Mouse (Mus musculus): ENCODE measurements around the gene Aars2.

The Aars2 gene

DNA sequence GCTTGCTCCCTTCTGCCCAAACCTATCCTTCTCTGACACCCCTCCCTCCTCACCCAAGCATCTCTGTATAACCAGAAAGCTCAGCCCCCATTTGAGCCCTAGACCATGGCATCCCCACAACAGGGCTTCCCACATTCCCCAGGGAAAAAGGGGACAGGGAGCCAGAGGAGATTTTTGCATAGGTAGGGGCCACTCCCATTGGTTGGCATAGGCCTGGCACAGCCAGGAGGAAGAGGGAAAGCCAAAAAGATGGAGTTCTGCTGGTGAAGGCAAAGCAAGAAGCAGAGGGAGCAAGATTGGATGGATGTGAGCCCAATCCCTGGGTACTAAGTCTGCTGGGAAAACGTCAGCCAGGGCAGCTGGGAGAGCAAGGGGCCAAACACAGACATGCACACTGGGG lies 36.5 kb downstream of the Aars2 start:
- DNase-seq (ENCODE audit: low spot score): no peak

DNA sequence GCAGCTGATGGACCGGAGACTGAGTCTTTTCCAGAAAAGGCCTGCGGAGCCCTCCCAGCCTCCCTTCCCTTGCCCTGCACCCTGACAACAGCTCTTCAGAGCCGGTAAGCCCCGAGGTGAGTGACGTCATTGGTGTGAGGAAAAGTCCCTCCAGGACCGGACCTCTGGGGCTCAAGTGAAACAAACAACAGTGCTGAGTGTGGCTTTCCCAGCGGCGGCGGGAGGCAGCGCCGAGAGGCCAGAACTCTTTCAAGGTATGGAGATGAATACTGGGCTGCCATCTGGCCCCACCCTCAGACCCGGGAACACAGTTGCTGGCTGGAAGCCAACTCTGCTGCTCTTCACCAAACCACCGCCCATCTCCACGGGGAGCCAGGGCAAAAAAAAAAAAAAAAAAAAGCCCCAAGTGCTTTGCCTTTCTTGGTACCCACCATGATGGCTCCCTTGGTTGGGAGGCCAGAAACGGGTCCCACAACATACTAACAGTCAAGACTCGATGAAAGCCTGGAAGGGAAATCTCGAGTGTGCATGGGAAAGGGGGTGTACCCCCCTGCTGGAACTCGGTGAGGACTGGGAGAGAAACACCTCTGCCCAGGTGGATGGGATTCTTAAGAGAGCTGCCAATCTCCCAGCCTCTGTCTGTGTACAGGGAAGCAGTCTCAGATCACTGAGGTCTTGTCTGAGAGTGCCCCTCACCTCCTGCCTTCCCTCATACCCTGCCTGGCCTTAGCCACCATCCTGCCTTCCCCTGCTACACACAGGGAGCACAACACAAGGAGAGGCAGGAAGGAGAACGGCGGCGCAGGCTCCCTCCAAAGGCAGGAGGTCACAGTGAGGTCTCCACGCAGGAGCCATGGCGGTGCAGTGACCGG lies 37.6 kb downstream of the Aars2 start:
- DNase-seq (ENCODE audit: low spot score): no peak

DNA sequence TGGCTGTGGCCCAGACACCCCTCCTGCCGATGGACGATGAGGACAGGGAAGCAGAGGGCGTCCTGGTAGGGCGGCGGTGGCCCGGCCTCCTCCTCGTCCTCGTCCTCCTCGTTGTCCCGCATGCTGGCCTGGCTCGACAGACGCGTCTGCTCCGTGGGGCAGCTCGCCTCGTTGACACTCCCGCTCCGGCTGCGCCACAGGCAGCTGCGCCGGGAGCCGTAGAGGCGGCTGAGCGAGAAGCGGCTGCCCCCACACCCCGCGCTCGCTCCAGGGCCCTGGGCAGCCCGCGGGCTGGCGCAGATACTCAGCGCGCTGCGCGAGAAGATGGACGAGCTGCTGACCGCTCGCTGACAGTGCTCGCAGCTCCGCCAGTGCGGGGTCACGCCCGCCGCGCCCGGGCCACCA lies 38.2 kb downstream of the Aars2 start:
- DNase-seq (ENCODE audit: low spot score): no peak

DNA sequence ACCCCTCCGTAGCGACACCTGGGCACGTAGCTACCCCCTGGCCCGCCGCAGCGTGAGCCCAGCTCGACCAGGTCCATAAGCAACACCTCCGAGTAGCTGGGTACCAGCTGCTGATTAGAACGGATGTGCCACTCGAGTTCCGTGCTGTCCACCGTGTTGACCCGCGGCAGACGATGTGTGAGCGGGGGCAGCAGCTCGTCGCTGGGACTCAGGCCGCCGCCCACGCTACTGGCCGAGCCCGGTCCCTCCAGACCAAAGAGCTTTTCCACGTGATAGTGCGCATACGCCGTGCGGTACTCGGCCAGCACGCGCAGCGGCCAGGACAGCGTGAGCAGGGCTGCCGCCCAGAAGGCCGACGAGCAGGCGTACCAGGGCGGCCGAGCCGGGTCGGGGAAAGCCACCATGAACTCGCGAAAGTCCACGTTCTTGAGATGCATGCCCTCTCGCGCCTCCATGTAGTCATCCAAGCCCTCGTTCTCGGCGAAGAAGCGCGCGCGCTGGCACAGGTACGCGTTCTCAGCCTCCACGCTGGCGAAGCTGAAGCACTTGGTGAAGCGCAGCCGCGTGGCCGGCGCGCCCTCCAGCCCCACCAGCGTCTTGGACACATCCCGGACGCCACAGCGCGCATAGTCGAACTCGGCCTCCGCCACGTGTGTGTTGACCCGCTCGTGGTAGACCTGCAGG lies 38.8 kb downstream of the Aars2 start:
- DNase-seq (ENCODE audit: low spot score): no peak

DNA sequence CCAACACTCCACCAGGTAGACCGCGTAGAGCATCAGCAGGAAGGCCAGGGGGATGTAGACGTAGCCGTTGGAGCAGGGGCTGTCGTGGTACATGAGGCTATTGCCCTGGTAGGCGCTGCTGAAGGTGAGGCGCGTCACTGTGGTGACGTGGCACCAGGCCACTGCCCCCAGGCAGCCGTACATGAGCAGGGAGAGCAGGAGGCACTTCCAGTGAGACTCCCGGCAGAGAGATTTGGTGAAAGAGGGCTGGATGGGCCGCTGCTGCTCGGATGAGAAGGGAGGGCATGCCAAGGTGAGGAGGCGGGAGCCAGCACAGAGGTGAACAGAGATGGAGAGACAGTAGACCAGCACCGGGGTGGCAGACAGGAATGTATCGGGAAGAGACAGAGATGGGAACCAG lies 40.3 kb downstream of the Aars2 start:
- no peak for DNase-seq (ENCODE audit: low spot score)

DNA sequence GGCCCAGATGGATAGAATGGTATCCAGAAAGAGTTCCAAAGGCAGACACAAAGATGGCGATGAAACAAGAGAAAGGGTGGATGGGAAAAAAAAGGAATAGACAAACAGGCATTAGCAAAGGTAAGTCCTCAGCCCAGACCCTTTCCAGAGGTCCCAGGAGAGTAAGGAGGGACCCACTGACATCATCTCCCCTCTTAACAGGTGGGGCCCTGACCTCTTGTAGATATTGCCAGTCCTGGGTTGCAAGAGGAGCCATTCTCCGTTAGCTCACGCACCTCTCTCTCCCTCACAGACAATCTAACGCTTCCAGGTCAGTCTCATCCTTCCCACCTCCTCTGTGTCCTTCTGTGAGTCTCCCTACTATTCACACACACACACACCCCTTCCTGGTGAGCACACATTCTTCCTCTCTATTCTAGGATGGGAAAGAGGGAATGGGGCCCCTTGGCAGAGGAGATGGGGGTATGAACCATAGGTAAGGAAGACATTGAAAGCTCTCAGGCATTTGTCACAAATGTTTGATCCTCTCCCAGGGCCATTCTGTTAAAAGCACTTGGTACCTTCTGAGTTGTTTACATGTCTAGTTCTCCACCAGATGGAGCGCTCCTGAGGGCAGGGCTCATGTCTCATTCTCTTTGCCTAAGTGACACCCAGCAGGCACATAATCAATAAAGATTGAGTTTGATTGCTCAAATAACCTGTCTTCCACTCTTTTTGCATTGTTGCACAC lies 41.0 kb downstream of the Aars2 start:
- DNase-seq (ENCODE audit: low spot score): no peak

DNA sequence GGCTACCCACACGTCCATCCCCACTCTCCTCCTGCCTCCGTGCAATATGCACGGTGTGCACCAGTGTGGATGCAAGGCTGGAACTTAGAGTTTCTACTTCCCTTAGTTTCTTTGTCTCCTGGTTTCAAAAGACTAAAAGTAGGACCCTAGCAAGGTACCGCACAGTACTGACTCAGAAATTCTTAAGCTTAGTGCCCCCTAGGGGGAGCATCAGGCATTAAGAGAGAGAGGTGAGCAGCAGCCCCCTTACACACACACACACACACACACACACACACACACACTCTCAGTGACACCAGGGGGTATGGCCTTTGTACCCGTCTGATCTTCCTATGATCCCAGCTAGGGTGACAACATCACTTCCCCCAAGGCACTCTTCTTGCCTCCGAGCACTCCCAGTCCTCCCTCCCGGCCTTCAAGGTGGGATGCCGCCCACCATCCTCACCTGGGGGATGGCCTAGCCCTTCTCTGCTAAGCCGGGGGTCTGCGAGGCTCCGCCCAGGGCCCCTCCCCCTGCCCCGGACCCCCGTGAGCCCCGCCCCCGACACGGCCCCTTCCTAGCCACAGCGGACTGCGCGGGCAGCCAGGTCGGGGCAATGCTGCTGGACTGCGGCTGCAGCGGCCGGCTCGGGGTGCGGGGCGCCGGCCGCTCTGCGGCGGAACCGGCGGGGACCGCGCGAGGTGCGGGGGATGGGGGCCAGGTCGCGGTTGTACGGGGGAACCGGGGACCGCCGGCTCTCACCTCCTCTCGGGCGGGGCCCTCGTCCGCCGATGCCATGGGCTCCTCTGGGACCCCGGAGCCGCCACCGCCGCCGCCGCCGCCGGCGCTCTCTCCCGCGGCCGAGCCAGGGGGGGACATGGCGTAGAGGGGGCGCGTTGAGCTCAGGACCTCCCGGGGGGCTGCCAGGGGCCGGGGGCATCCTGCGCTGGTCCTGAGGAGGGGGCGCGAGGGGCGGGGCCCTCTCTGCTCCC lies 42.2 kb downstream of the Aars2 start:
- no peak for DNase-seq (ENCODE audit: low spot score)

DNA sequence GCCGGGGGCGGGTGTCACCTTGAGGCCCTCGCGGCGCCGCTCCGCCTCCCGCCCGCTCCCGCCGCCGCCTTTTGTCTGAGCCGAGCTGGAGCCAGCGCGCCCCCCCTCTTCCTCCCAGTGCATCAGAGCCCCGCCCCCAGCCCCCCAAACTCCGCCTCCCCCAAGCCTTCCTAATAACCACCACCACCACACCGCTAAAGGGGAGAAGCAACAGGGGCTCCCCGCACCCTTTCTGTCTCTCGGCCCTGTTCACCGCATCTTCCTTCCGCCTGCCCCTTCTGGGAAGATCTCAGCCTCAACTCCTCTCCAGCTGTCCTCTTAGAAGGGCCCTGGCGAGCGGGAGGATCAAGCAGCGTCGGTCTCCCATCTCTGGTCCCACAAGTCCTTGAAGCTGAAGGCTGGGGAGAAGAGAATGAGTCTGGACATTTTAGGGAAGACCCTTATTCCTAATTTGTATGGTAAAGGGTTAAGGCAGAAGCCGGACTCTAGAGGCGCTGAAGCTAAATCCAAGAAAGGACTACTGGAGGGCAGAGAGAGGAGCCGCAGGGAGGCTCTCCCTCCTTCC lies 43.1 kb downstream of the Aars2 start, which contains the start of gene Tmem151b:
TSS of gene Tmem151b (minus strand) at position 61 of the 565 bp plus-strand sequence.
- DNase-seq (ENCODE audit: low spot score): no peak

DNA sequence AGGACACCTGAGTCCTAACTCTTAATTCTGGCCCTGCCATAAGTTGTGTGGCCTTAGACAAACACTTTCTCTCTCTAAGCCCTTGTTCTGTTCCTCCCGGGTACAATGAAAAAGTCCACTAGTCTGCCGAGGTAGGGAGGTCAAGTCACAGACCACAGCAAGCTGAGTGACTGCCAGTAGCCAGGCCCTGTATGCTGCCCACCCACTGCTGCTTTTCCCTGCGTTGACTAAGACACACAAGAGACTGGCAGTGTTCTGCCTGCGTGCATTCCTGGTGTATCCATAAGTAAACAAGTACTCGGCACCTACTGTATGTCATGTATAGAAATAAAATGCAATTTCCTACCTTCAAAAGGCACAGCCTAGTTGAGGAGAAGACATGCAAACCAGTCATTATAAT lies 43.6 kb downstream of the Aars2 start:
- DNase-seq (ENCODE audit: low spot score): no peak

DNA sequence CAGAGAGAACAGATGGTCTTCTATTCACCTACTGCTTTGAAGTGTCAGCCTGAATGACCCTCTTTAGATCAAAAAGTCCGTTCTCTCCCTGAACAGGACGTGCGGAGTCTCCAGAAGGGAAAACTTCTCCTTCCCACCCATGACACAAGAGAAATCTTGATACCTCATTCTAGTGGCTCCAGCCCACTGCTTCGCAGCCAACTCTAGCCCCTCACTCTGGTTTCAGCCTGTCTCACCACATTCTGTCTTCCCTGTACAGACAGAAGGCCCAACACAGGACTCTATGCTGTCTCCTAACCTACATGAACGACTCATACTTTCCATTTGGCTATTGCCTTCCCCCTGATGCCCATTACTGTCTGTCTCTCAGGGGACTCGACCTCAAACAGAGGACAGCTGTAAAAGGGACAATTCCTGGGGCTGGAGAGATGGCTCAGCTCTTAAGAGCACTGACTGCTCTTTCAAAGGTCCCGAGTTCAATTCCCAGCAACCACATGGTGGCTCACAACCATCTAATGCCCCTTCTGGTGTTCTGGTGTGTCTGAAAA lies 44.7 kb downstream of the Aars2 start:
- no peak for DNase-seq (ENCODE audit: low spot score)

DNA sequence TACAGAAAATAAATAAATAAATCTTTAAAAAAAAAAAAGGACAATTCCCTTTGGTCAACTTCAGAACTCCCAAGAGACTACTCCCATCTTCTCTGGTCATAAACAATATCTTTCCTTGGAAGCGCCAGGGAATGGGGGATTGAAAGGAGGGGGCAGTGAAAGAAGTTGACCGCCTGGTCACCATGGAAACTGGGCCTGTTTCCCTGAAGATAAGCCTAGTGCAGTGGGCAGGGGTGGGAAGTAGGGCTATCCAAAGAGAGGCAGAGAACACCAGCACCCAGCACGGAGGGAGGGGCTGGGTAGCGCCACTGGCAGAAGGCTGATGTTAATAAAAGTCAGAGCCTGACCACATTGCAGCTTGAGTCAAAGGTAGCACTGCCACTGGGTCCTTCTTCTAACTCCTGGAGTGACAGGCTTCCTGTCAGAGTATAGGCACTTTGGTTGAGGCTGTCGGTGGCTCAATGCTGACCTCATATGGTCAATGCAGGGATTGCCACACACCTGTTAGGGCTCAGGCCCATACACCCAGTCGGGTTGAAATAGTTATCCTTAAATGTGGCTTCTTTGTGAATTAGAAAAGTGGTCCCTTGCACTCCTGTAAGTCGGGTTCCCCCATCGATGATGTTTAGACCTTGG lies 45.3 kb downstream of the Aars2 start:
- DNase-seq (ENCODE audit: low spot score): peak; percentile 50

DNA sequence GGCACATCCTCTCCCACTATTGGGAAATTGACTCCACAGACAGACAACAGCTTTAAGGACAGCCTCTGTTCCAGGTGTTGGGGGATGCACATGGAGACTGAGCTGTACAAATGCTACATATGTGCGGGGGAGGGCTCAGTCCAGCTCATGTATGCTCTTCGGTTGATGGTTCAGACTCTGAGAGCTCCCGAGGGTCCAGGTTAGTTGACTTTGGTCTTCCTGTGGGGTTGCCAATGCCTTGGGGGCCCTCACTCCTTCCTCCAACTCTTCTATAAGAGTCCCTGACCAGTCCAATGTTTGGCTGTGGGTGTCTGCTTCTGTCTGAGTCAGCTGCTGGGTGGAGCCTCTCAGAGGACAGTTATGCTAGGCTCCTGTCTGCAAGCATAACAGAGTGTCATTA lies 46.4 kb downstream of the Aars2 start:
- DNase-seq (ENCODE audit: low spot score): no peak

DNA sequence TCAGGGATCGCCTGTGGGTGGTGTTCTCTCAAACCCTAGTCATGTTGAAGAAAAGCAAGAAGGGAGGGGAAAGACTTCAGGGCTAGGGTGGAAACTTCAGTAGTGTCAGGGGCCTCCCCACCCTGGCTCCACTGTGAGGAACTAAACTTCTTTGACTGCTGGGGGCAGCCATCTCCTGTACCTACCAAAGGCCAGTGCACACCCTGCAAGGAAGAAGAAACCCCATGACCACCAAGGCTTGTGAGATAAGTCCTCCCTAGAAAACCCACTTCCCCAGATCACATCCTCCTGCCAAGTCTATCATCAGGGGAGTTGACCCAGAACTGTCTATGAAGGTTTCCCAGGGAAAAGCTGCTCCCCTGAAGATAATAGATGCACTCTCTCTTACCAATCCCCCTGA lies 47.8 kb downstream of the Aars2 start:
- DNase-seq (ENCODE audit: low spot score): no peak

DNA sequence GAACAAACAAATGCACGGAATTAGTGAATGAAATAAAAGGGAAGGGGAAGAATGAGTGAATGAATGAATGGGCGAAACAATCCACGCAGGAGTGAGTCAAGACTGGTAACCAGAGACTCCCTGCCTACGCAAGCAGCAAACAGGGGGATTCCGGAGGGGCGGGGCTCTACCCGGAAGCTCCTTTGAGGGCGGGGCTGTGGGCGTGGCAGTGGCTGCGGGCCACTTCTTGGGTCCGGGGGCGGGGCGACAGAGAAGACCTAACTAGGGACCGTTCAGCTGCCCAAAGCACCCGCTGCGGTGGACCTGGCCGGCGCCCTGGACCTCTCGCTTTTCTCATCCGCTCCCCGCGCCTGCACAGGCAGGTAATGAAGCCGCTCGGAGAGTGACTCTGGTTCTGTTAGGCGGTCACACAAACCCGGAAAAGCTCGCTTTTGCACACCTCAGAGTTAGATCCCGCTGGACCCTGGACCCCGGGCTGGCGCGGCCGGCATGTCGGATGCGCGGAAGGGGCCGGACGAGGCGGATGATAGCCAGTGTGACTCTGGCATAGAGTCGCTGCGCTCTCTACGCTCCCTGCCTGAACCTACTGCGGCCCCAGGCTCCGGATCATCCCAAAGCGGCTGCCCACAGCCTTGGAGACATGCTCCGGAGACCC lies 48.9 kb downstream of the Aars2 start, which contains the start of gene Nfkbie:
TSS of gene Nfkbie (plus strand) at position 252 of the 655 bp plus-strand sequence.
- peak; percentile 84 for DNase-seq (ENCODE audit: low spot score)

DNA sequence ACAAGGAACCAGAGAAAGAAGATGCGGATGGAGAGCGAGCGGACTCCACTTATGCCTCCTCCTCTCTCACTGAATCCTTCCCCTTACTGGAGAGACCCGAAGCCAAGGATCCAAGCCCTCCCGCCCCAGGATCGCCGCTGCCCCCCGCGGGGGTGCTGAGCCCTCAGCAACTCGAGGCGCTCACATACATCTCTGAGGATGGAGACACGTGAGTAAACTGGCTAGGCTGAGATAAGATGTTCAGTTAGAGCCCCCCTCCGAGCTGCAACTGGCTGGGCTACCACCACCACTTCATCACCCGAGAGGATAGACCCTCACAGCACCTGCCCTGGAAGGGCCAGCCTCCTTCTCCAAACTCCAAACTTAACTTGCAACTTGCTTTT lies 49.5 kb downstream of the Aars2 start:
- DNase-seq (ENCODE audit: low spot score): no peak

DNA sequence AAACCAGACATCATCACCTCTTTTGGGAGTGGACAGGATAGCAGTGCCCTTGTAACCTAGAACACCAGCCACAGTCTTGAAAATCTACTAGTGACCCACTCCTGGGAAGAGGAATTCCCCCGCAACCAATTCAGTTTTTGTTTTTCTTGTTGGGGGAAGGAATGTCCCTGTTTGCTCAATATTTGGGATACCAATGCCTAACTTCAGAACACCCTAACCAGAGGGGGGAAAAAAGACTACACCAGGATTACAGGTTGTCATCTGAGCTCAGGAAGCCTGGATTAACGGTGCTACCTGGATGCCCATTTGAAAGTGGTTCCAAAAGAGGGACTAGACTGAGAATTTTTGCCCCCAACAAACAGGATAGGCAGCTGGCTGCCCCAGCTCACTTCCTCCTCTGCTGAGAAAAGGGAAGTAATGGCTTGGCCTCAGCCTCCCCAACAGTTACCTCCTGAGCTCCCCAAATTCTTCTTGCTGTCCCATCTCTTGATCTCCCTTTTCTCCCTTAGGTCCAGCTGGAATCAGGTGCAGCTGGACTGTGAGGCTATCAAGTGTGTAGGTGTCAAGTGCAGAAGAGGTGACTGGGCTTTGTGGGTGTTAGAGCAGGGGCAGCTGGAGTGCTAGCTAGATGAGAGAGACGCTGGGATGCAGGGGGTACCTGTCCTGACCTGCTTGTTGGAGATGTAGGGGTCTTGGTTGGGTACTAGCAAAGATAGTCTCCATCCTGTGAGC lies 50.0 kb downstream of the Aars2 start:
- DNase-seq (ENCODE audit: low spot score): no peak

DNA sequence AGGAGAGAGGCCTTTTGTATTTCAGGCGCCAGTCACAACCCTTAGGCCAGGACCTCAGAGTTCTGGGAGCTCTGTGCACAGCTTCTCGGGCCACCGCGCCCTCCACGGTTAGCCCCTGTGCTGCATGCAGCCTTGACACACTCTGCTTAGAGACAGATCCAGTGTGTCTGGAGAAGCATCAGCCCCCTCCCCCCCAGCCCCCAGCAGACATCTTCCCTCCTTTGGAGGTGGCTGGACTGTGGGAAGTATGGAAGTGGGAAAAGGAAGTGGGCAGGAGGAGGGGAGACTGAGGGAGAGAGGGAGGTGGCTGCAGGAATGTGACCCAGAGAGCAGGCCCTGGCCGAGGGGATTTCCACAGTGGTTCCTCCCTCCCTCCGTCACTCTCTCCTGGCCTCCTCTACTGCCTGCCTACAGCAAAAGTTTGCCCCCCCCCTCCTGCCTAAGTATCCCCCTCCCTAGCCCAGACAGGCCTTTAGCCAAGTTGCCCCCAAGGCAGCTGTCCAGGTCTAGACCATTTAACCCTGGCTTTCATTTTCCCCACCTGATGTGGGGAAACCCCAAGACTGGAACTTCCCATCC lies 50.7 kb downstream of the Aars2 start:
- DNase-seq (ENCODE audit: low spot score): no peak

DNA sequence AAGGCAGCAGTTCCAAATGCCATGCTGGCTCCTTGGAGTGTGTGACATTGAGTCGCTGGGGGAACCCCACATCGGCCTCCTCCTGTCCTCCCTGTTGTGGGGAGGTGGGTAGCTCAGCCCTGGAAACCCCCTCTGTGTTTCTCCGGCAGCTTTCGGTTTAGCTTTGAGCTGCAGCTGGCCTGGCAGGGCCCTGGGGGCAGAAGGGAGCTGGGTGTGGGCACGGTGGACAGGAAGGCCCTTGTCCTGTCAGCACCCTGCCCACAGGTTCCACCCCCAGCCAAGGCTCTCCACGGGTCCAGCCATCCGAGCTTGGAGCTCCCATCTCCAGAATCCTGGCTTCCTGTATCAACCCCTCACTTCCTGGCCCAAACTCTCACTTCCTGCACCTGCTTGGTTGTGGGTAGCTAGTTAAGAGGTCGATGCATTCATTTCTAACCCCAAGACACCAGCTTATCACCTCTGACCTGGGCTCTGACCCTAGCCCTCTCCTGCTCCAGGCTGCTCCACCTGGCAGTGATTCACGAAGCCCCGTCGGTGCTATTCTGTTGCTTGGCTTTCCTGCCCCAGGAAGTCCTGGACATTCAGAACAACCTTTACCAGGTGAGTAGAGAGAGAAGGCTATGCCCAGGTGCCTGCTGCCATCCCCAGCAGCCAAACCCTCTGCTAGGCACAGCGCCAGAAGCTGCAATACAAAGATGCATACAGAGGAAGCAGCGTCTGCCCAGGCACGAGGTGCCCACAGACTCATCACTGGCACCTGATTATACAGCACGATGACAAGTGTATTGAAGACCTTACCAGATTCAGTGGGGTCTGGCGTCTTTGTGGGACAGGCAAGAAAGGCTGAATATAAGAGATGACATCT lies 51.6 kb downstream of the Aars2 start:
- no peak for DNase-seq (ENCODE audit: low spot score)
